Comparison of ENCODE assay signal across 10 mouse cellular contexts in the genomic region with DNA sequence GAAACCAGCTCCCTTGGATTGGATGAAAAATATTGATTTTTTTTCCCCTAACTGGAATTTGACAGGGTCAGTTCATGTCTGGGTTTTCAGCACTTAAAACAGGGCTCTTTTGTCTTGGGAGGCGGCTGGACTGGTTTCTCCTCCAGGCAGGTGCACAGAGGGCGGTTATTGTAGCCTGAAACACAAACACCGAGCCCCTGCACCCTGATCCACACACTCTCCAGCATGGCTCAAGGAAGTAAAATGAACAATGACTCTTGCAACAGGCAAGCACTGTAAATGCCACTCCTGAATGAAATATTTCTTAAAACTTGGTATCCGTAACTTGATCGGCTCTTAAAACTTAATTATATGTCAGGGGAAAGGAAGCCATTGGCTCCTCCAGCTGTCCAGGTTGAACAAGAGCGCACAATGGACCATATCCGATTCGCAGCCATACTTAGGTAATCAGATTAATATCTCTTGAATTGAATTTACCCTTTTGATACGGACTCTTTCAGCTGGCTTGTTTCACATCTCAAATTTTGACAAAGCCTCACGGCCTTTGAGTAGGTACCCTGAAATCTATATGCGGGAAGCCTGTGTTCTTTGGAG.
DNase-seq lines count a peak whose midpoint lies in the region; ATAC-seq and TF ChIP-seq lines count a peak whose summit lies in the region.
"Had no signal": no experiment of that assay in that cellular context is flagged by ENCODE, and none has a peak within 500 bp of the region (broad histone marks: within the 10 kb centered on the region; RNA-seq: fewer than 3 reads in every experiment).

No protein-coding gene starts in this region.

- WGBS in hindbrain, embryonic 10.5 days: 83% methylated on average over 11 of the region's 11 CpGs
- WGBS in hindbrain, embryonic 13.5 days: 82% methylated on average over 11 of the region's 11 CpGs
- WGBS in midbrain, embryonic 10.5 days: 91% methylated on average over 11 of the region's 11 CpGs
- 61% methylated on average over 11 of the region's 11 CpGs for WGBS in midbrain, embryonic 16.5 days
- 38% methylated on average over 11 of the region's 11 CpGs for WGBS in intestine, postnatal 0 days

- no peaks in the 10 kb centered on the region for H3K27me3 ChIP-seq in hindbrain, embryonic 10.5 days (ENCODE audit: insufficient read depth, poor library complexity, severe bottlenecking)
- H3K27me3 ChIP-seq in hindbrain, embryonic 13.5 days: no peaks in the 10 kb centered on the region
- H3K27me3 ChIP-seq in midbrain, embryonic 10.5 days (ENCODE audit: low read depth, poor library complexity, severe bottlenecking): no peaks in the 10 kb centered on the region
- H3K27me3 ChIP-seq in midbrain, embryonic 16.5 days (ENCODE audit: control insufficient read depth, insufficient read depth, low read depth, low read length): no peaks in the 10 kb centered on the region
- H3K27me3 ChIP-seq in intestine, postnatal 0 days (replicated peaks; ENCODE audit: control insufficient read depth, insufficient read depth, low read length): no peaks in the 10 kb centered on the region
- H3K27me3 ChIP-seq: CH12.LX had no signal

- peak; percentile 34 for DNase-seq in hindbrain, embryonic 10.5 days (ENCODE audit: low spot score)
- DNase-seq in midbrain, embryonic 10.5 days (ENCODE audit: low spot score): no peak
- no peak for DNase-seq in testis, postnatal 14 days (ENCODE audit: low spot score)
- DNase-seq in urinary bladder, postnatal 10 days (ENCODE audit: low spot score): no peak
- no peak for DNase-seq in neural tube, embryonic 10.5 days (ENCODE audit: extremely low spot score, low spot score)
- DNase-seq: thymus, postnatal 14 days had no signal

- H3K4me2 ChIP-seq in hindbrain, embryonic 13.5 days: no peak overlapping the region
- no peak overlapping the region for H3K4me2 ChIP-seq in midbrain, embryonic 16.5 days (ENCODE audit: low read length)
- no peak overlapping the region for H3K4me2 ChIP-seq in intestine, postnatal 0 days (replicated peaks; ENCODE audit: low read depth)

- H3K27ac ChIP-seq in hindbrain, embryonic 10.5 days: peak overlapping the region; percentile 9; the same call in 1 of the 2 replicates
- no peak overlapping the region for H3K27ac ChIP-seq in hindbrain, embryonic 13.5 days
- 0 out of 2 replicates have a peak overlapping the region, but pooled peaks have one; percentile 49 for H3K27ac ChIP-seq in midbrain, embryonic 10.5 days (replicated peaks)
- H3K27ac ChIP-seq in midbrain, embryonic 16.5 days (ENCODE audit: low read length): no peak overlapping the region
- peak overlapping the region; percentile 42 for H3K27ac ChIP-seq in intestine, postnatal 0 days (ENCODE audit: low read depth, low read length)

- no peaks in the 10 kb centered on the region for H3K9me3 ChIP-seq in hindbrain, embryonic 10.5 days
- H3K9me3 ChIP-seq in hindbrain, embryonic 13.5 days: no peaks in the 10 kb centered on the region
- H3K9me3 ChIP-seq in midbrain, embryonic 10.5 days (replicated peaks): no peaks in the 10 kb centered on the region
- H3K9me3 ChIP-seq in midbrain, embryonic 16.5 days (replicated peaks; ENCODE audit: control insufficient read depth, low read length, poor library complexity, severe bottlenecking): no peaks in the 10 kb centered on the region
- no peaks in the 10 kb centered on the region for H3K9me3 ChIP-seq in intestine, postnatal 0 days (ENCODE audit: control insufficient read depth)

- H3K9ac ChIP-seq in hindbrain, embryonic 13.5 days: no peak overlapping the region
- H3K9ac ChIP-seq in midbrain, embryonic 16.5 days (ENCODE audit: low read depth, low read length): no peak overlapping the region
- no peak overlapping the region for H3K9ac ChIP-seq in intestine, postnatal 0 days (ENCODE audit: low read depth, low read length)

- no peak overlapping the region for H3K4me3 ChIP-seq in hindbrain, embryonic 10.5 days
- H3K4me3 ChIP-seq in hindbrain, embryonic 13.5 days: no peak overlapping the region
- H3K4me3 ChIP-seq in midbrain, embryonic 10.5 days: no peak overlapping the region
- H3K4me3 ChIP-seq in midbrain, embryonic 16.5 days (ENCODE audit: low read depth, low read length): no peak overlapping the region
- H3K4me3 ChIP-seq in intestine, postnatal 0 days (ENCODE audit: low read depth, low read length): no peak overlapping the region

- no peak for ATAC-seq in hindbrain, embryonic 13.5 days (ENCODE audit: low FRiP score)
- ATAC-seq in midbrain, embryonic 16.5 days: no peak
- peak; percentile 94 for ATAC-seq in intestine, postnatal 0 days

- H3K4me1 ChIP-seq in hindbrain, embryonic 10.5 days (replicated peaks): peaks cover 22% of the 10 kb centered on the region
- 0 out of 2 replicates have a peak, but pooled peaks cover under 1% of the 10 kb centered on the region for H3K4me1 ChIP-seq in hindbrain, embryonic 13.5 days (replicated peaks)
- H3K4me1 ChIP-seq in midbrain, embryonic 10.5 days: peaks cover 14% of the 10 kb centered on the region
- peaks cover 3% of the 10 kb centered on the region; the same call in 1 of the 2 replicates for H3K4me1 ChIP-seq in midbrain, embryonic 16.5 days (ENCODE audit: control insufficient read depth, insufficient read depth, low read length)
- peaks cover 3% of the 10 kb centered on the region; the same call in 1 of the 2 replicates for H3K4me1 ChIP-seq in intestine, postnatal 0 days (replicated peaks; ENCODE audit: control insufficient read depth, insufficient read depth, low read length)

- TF ChIP-seq CTCF in intestine, postnatal 0 days (IDR thresholded peaks at IDR 0.05; ENCODE audit: low read depth): no peak

- no peaks in the 10 kb centered on the region for H3K36me3 ChIP-seq in hindbrain, embryonic 10.5 days
- H3K36me3 ChIP-seq in hindbrain, embryonic 13.5 days: no peaks in the 10 kb centered on the region
- H3K36me3 ChIP-seq in midbrain, embryonic 10.5 days: no peaks in the 10 kb centered on the region
- H3K36me3 ChIP-seq in midbrain, embryonic 16.5 days (ENCODE audit: control insufficient read depth, insufficient read depth, low read length): no peaks in the 10 kb centered on the region
- H3K36me3 ChIP-seq in intestine, postnatal 0 days (ENCODE audit: control insufficient read depth, insufficient read depth): no peaks in the 10 kb centered on the region

Comparison
In these comparisons a context has a peak if more than half of its experiments do, and no peak if none do; other contexts are left out.
1. H3K27ac ChIP-seq: peak in hindbrain, embryonic 10.5 days (single experiment), midbrain, embryonic 10.5 days (single experiment) and intestine, postnatal 0 days (single experiment); none in hindbrain, embryonic 13.5 days (single experiment) and midbrain, embryonic 16.5 days (single experiment).